Mouse (Mus musculus) thymus, postnatal 14 days (tissue): Measurements from ENCODE around the gene Kcns1.

Experiments used
- DNase-seq: peaks from one replicate; pipeline ENCODE4 v3.0.0; 2021

Gene Kcns1

GRCm38 (mm10) chr2:164119503-164119902 lies 51.4 kb downstream of the Kcns1 start:
- no peak for DNase-seq

DNA sequence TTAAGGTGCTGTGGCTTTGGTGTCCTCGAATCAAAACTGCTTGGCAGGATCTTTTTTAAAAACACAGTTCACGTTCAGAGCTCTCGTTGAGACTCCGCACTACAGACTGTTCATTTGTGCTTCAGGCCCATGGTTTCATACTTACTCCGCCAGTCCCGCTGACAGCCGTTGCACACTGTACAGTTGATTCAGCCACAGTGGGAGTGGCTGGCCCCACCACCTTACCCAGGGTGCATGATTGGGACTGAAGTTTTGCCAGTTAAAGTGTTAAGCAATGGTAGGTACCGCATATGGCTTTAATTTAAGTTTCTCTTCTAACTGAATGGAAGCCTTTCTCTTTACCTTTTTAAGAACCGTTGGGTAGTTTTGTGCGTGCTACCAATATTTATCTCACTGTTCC lies 55.4 kb downstream of the Kcns1 start:
- DNase-seq: no peak

GRCm38 (mm10) chr2:164114051-164114450 lies 56.9 kb downstream of the Kcns1 start:
- DNase-seq: no peak
